Mouse (Mus musculus) heart, postnatal 14 days (tissue): ENCODE data around the gene Fbxl4. TPM values are rescaled to one million over a fixed set of nuclear protein-coding genes. Genes with fewer than 3 reads are reported as not detected.
"Not testable (repeated sequence)": the region's sequence is repeated elsewhere in the genome, so short reads cannot be mapped to it uniquely, and the experiment has no call there.

Experiments used
- DNase-seq, 2 experiments: peaks; one replicate each; pipeline ENCODE4 v3.0.0; 2021 to 2022
- intact Hi-C: fragments of 180-260 bp; cut with DNase I; formaldehyde crosslinking; loops from one replicate; pipeline ENCODE4 v1.15.1; 2025
- long read RNA-seq, 2 experiments: library from polyadenylated mRNA; stranded (forward); transcript quantifications; one replicate each; pipeline ENCODE4 v2.0.0; 2021
- total RNA-seq, 2 experiments: library from RNA; stranded (reverse); gene quantifications; 2 replicates each; pipeline ENCODE4 v1.2.3; 2021

The Fbxl4 gene
- total RNA-seq: 10 to 100 TPM; 10.2 to 10.3 TPM
- long read RNA-seq, experiment 1, transcript Fbxl4-201 (9 exons, 2,546 nt): major isoform, 15 of 21 reads
- long read RNA-seq, experiment 1, partial matches to known transcripts: 1 of 21 reads
- long read RNA-seq, experiment 1, other reads (novel, unspliced or antisense): 4 of 21 reads
- long read RNA-seq, experiment 2, transcript Fbxl4-201 (9 exons, 2,546 nt): major isoform, 23 of 29 reads
- long read RNA-seq, experiment 2, partial matches to known transcripts: 1 of 29 reads
- long read RNA-seq, experiment 2, other reads (novel, unspliced or antisense): 4 of 29 reads

DNA sequence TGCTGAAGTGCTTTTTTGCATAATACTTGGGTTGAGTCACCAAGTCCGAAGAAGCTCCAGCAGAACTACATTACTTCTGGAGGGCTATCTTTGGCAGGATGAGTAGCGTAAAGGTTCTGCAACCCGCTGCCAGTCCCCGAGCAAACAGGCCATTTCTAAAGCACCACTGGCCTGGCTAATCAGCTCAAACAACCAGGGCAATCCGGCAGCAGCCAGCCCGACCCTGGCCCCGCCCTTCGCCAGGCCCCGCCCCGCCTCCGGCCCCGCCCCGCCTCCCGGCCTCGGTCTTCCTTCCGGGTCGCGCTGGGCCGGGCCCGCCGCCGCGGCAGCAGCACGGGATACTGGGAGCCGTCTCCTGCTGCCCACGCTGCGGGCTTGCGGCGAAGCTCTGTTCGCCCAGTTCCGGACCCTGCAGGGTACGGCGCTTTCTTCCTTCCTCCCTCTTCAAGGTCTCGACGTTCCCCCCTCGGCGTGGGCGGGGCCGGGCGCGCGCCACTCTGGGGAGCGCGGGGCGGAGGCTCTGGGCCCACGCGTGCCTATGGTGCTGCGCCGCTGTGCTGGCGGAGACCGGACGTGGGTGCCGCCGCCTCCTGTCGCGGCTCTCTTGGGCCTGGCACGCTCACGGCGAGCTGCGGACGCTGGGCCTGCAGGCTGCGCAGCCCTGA is at the start of gene Fbxl4:
Gene Fbxl4 (plus strand): TSS at position 278 of the 665 bp plus-strand sequence.
- intact Hi-C loops: no loop called here
- peak; percentile 88 to 89 for DNase-seq

DNA sequence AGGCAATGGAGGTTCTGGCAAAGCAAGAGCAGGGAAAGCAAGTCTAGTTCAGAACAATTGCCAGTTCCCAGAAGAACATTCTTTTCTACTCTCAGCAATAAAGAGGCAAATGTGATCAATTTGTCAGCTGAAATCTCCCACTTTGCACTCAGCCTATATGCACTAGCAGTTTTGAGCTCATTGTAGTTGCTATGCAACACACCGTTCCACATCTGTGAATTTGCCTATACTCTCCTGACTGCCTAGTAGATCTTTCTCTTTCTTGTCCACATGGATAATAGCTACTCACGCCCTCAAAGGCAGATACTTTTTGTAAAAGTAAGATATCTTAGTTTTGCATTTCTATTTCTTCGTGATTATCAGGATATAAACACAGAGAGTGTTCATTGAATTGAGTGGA is 42.8 kb upstream of the Fbxl4 start:
- no peak for DNase-seq
- intact Hi-C loops: no loop called here

DNA sequence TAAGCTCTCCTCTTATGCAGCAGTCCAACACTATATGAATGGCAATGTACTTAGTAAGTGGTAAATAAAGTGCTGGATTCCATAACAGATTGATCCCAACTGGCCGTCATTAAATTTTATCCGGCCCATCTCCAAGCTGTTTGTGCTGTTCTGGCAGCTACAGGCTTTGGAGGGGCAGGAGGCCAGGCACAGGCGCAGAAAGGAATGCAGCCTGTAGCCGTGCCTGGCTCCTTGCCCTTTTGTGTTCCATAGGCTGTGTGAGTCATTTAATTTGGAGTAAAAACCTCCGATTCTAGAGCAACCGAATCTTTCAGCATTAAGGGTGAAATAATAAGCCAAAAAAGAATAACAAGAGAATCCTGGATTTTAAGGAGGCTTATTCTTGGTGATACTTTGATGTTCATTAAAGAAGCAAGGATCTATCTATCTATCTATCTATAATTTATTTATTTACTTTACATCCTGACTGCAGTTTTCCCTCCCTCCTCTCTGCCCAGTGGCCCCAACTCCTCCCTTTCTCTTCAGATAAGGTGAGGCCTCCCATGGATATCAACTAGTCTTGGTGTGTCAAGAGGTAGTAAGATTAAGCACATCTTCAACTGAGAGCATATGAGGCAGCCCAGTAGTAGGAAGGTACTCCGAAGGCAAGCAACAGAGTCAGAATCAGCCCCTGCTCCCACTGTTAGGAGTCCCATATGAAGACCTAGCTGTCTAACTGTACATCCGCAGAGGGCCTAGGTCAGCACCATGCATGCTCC is 14.3 kb upstream of the Fbxl4 start:
- intact Hi-C loops: no loop called here
- DNase-seq: no peak

DNA sequence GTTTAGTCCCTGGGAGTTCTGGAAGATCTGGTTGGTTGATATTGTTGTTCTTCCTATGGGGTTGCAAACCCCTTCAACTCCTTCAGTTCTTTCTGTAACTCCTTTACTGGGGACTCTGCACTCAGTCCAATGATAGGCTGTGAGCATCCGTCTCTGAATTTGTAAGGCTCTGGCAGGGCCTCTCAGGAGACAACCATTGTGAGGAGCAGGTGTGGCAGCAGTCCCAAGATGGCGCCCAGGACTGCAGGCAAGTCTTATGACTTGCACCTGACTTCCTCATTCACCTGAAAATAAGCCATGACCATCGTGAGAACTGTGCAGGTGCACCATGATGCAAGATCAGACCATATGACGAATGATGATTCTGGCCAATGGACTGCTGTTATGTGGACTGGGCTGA is 8.3 kb upstream of the Fbxl4 start:
- intact Hi-C loops, DNase-seq: not testable (repeated sequence)

DNA sequence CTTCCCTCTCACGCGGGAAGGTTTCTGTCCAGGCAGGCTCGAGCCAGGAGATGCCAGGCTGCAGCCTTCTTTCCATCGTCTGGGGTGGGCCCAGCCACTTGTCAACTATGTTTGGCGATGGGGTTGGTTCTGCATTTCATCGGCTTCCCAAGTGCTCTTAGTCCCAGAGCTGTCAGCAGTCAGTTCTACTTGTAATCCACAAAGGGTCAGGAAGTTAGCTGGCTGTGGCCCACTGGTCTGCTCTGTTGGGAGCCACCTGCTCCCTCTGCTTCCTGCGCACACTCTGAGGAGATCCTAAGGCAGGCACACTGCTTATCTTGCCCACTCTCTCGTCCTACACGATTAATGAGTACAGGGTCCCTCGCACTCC is 573 bp downstream of the Fbxl4 start:
- no peak for DNase-seq
- intact Hi-C loops: no loop called here

DNA sequence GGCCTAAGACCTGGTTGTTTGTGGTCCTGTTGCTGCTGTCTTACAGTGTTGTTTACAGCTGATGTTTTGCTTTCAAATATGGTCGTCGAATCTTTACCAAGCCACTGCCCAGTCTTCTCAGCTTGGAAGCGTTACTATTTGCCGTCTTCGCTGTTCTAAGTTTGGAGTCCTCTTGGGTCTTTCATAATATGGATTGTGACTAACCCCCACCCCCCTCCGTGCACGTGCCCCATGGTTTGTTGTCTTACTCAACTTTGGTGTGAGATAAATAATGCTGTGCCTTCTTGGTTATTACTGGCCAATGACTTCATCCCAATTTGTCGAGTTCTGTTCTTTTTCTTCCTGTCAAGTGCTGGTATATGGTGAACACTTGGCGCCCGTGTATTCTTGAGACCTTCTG is 1.1 kb downstream of the Fbxl4 start:
- intact Hi-C loops: no loop called here
- DNase-seq: no peak

- DNase-seq: no peak
- intact Hi-C loops: no loop called here
Observed at GRCm38 (mm10) chr4:22367368-22367767, 10.0 kb downstream of the Fbxl4 start.

GRCm38 (mm10) chr4:22378516-22378915 is 21.2 kb downstream of the Fbxl4 start:
- DNase-seq: no peak
- intact Hi-C loops: no loop called here

DNA sequence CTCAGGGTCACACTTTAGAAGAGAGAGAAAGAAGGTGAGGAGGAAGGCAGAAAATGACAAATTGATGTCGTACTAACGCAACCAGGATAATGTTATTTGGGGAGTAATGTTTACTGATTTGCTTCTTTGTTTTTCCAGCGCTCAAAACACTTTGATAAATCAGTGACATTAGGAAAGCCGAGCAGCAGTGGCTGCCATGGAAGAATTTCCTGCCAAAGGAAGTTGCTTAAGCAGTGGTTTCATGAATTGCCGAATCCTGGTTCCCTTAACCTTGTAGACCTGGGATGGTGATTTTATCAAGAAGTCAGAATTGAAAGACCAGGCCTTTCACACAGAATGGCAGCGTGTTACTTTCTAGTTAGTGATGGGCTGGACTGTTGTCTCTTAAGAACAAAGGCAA is 23.3 kb downstream of the Fbxl4 start:
- no peak for DNase-seq
- intact Hi-C loops: no loop called here

DNA sequence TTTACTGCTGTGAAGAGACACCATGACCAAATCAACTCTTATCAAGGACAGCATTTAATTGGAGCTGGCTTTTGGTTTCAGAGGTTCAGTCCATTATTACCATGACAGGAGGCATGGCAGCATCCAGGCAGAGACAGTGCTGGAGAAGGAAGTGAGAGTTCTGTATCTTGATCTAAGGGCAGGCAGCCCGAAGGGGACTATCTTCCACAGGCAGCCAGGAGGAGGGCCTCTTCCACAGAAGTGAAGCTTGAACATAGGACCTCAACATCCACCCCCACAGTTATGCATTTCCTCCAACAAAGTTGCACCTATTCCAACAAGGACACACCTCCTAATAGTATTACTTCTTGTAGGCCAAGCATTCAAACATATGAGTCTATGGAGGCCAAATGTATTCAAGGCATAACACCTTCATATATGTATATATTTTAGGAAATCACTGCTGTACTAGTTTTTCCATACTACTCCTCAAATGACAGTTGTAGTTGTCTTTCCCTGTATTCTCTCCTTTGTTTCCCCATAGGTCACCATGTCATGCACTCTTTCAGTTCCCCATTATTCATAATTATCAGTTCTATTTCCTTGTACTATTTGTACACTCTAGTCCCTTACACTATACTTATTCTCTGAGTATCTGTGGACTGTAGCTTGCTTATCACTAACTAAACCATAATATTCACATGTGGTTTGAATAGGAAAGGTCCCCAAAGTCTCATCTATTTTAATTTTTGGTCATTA is 26.4 kb downstream of the Fbxl4 start:
- intact Hi-C loops: no loop called here
- DNase-seq: no peak

GRCm38 (mm10) chr4:22390045-22390444 is 32.7 kb downstream of the Fbxl4 start:
- DNase-seq: no peak
- intact Hi-C loops: no loop called here

DNA sequence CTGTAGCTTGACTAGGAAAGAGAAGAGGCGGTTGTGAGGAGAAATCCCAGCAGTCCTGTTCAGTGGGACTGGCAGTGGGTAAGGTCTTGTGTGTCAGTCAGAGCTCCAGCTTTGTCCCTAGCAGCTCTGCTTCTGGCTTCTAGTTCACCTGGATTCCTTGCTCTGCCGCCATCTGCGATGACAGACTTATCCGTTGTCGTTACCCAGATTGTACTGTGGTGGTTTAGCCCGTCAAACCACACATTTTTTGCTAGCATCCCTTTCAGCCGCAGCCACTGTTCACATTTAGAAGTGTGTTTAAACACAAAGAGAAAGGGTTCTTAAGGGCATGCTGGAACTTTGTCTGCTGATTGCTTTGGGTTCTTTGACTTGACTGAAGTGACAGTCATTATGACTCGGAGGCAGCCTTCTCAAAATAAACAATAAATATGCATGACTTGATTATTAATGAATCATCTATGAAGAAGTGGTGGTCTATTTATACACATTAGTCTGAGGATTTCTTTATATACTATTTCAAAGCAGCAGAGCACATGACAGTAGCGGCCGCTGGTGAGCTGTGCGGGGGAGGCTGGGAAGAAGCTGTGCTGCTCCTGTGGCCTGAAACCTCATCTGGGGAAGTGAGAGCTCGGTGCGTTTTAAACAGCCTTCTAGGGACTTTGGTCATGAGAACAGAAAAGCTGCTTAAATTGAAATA is 35.6 kb downstream of the Fbxl4 start:
- intact Hi-C loops: no loop called here
- no peak for DNase-seq

DNA sequence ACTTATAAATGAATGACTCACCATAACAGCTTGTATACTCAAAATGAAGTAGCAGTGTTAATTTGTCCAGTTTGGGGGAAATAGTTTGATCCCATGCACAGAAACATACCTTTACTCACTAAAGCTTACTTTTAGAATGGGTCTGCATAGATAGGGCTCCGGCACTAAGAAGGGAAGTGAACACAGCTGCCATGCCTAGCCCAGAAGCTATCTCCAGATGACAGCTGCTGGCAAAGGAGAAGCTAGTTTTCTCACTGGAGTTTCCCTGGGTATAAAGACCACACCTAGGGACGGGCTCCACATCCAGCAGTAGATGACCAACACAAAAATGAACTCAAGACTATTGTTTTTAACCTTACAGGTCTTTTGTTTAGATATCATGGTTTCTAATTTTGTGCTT is 38.1 kb downstream of the Fbxl4 start:
- DNase-seq: no peak
- intact Hi-C loops: no loop called here

GRCm38 (mm10) chr4:22396484-22397000 is 39.2 kb downstream of the Fbxl4 start:
- DNase-seq: peak in 1 of 2 experiments; percentile 14
- intact Hi-C loops: no loop called here

GRCm38 (mm10) chr4:22397003-22397402 is 39.7 kb downstream of the Fbxl4 start:
- intact Hi-C loops: no loop called here

GRCm38 (mm10) chr4:22402032-22402431 is 44.7 kb downstream of the Fbxl4 start:
- intact Hi-C loops: no loop called here
- no peak for DNase-seq

More at GRCm38 (mm10) chr4:22397003-22397402, 39.7 kb downstream of the Fbxl4 start:
- no peak for DNase-seq

DNA sequence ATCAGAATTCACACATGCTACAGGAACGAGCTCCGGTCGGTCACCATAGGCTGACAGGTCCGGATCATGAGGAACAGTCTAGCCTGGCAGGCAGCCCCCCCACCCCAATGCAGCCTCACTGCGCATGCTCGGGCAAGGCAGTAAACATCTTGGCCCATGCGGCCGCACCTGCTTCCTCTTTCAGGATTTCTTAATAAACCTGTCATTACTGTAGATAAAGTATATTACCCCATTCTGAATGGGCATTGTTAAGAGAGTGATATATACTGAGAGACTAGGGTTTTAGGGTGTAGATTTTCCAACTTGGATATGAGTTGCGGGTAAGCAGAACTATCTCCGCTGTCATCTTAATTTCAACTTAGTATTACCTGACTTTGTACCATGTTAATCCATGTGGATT is 45.6 kb downstream of the Fbxl4 start:
- intact Hi-C loops: no loop called here
- DNase-seq: no peak

DNA sequence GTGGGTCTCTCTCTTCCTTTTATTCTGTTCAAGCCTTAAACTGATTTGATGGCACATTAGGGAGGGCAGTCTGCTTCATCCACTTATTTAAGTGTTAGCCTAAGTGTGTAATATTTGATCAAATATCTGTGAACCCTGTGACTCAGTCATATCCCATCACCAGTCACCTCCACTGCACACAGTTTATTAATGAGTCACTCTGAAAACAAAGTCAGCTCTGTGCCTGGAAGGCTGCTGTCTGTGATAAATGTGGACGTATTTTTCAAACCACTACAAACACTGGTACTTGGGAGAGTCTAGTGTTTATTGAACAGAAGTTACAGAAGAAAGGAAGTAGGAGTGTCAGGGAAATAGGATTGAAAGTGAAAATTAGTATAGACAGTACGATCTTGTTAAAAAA is 63.3 kb downstream of the Fbxl4 start:
- intact Hi-C loops: no loop called here
- no peak for DNase-seq

DNA sequence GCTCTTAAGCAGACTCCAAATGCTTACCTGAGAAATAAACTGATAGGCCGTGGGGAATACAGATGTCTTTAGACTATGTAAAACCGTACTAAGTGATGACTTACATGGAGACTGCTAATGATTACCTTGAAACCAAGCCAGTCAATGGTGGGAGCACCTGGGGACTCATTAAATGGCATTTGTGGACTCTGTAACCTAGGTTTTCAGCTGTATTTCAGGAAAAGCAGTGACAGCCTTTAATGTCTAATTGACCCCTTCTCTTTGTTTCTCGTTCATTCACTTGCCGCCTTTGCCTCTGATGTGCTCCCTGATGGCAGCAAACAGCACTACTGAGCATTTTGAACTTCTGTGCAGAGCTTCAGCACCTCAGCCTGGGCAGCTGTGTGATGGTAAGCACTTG is 65.1 kb downstream of the Fbxl4 start:
- DNase-seq: no peak
- intact Hi-C loops: no loop called here

DNA sequence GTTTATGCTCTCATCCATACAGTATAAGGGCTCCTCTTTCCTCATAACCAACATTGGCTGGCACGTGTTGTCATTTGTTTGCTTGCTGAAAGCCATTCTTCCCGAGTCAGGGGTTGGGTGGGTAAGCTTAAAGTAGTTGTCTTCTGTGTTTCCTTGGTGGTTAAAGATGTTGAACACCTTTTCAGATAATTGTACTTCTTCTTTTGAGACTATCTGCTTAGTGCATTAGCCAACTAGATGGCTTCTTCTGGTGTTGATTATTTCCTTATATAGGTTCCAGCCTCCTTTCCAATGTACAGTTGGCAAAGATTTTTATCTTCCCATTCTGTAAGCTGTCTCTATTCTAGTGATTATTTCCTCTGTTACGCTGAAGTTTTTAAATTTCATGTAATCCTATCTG is 70.8 kb downstream of the Fbxl4 start:
- no peak for DNase-seq
- intact Hi-C loops: no loop called here
